Mouse (Mus musculus) stomach, embryonic 14.5 days (tissue): ENCODE measurements around the gene Rbms2. TPM values are rescaled to one million over a fixed set of nuclear protein-coding genes. Genes with fewer than 3 reads are reported as not detected.
"Not testable (repeated sequence)": the region's sequence is repeated elsewhere in the genome, so short reads cannot be mapped to it uniquely, and the experiment has no call there.

Experiments
- ATAC-seq: fragments of 200-750 bp; cut with Nextera tagmentation; 2 replicates; pipeline ENCODE4 v1.8.0; 2017; ENCODE audit warnings: low read depth, moderate TSS enrichment; ENCODE audit not compliant: insufficient number of reproducible peaks, insufficient read depth, low FRiP score
- H3K27ac ChIP-seq: fragments of 300-500 bp; sonication (generic); 2 replicates; pipeline ENCODE4 v1.5.1; 2014; ENCODE audit warnings: mild to moderate bottlenecking, low read length, moderate library complexity, mixed read lengths
- H3K27me3 ChIP-seq: fragments of 300-500 bp; sonication (generic); 2 replicates; pipeline ENCODE4 v1.6.1; 2014; ENCODE audit warnings: low read length, control low read depth, mixed read lengths; ENCODE audit not compliant: control insufficient read depth, insufficient read depth
- H3K36me3 ChIP-seq: fragments of 300-500 bp; sonication (generic); 2 replicates; pipeline ENCODE4 v1.6.1; 2014; ENCODE audit warnings: mild to moderate bottlenecking, control low read depth, low read length, moderate library complexity, mixed read lengths; ENCODE audit not compliant: control insufficient read depth, insufficient read depth
- H3K4me1 ChIP-seq: fragments of 300-500 bp; sonication (generic); 2 replicates; pipeline ENCODE4 v1.6.1; 2014; ENCODE audit warnings: low read length, control low read depth, mixed read lengths; ENCODE audit not compliant: control insufficient read depth, insufficient read depth
- H3K4me2 ChIP-seq: fragments of 300-500 bp; sonication (generic); replicated peaks from 2 replicates; pipeline ENCODE4 v1.6.1; 2014; ENCODE audit warnings: low read depth, low read length, control low read depth
- H3K4me3 ChIP-seq: fragments of 300-500 bp; sonication (generic); 2 replicates; pipeline ENCODE4 v1.5.1; 2014; ENCODE audit warnings: low read depth, low read length, control low read depth
- H3K9ac ChIP-seq: fragments of 300-500 bp; sonication (generic); replicated peaks from 2 replicates; pipeline ENCODE4 v1.6.1; 2014; ENCODE audit warnings: low read depth, mild to moderate bottlenecking, control low read depth, low read length, moderate library complexity, mixed read lengths
- H3K9me3 ChIP-seq: fragments of 300-500 bp; sonication (generic); 2 replicates; pipeline ENCODE4 v1.6.1; 2016; ENCODE audit warnings: low read depth, low read length, control low read depth; ENCODE audit not compliant: control insufficient read depth
- WGBS: fragments of 180-500 bp; shearing (Covaris S2); extraction: QIAGEN DNeasy Blood & Tissue Kit; methylation state at CpG from one replicate; pipeline ENCODE4 v1.1.7; 2014; 5-methylcytosine and 5-hydroxymethylcytosine counted together
- polyA plus RNA-seq: library from polyadenylated mRNA; unstranded; fragments of >200 nt; fragmentation: Nextera tagmentation; extraction: Ambion mirVana; gene quantifications from 2 replicates; pipeline ENCODE4 v1.2.1, GENCODE M21; 2014

The Rbms2 gene
- polyA plus RNA-seq, 1 experiment from 2014 or later, result 35.6 TPM

DNA sequence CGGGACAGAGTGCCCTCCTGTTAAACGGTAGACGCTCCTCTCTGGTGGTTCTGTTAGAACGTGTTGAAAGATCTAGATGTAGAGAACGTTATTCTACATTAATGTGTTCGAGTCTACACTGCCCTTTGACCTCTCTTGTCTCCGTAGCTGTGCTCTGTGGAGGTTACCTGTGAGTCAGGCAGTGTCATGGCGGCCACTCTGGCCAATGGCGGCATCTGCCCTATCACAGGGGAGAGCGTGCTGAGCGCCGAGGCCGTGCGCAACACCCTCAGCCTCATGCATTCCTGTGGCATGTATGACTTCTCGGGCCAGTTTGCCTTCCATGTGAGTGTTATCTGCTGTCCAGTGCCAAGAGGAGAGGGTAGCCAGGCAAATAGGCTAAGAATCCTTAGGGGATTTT, 24.8 kb upstream of the Rbms2 start:
- no peak overlapping the region for H3K9ac ChIP-seq
- H3K36me3 ChIP-seq, result no peaks in the 10 kb centered on the region
- no peak for ATAC-seq
- no peaks in the 10 kb centered on the region for H3K27me3 ChIP-seq
- no peak overlapping the region for H3K4me2 ChIP-seq
- H3K27ac ChIP-seq, result no peak overlapping the region
- no peaks in the 10 kb centered on the region for H3K9me3 ChIP-seq
- H3K4me1 ChIP-seq, result no peaks in the 10 kb centered on the region
- no peak overlapping the region for H3K4me3 ChIP-seq
- WGBS, result 81% methylated on average over 15 of the region's 15 CpGs

- Histone ChIP-seq H3K4me1 (no peaks in the 10 kb centered on the region), H3K4me3 (no peak overlapping the region), H3K4me2 (no peak overlapping the region), H3K27me3 (no peaks in the 10 kb centered on the region), H3K9ac (no peak overlapping the region), H3K36me3 (no peaks in the 10 kb centered on the region), H3K9me3 (no peaks in the 10 kb centered on the region), H3K27ac (no peak overlapping the region)
- ATAC-seq, result no peak
- 58% methylated on average over 6 of the region's 6 CpGs for WGBS
Observed at GRCm38 (mm10) chr10:128201856-128202255, 21.8 kb upstream of the Rbms2 start.

DNA sequence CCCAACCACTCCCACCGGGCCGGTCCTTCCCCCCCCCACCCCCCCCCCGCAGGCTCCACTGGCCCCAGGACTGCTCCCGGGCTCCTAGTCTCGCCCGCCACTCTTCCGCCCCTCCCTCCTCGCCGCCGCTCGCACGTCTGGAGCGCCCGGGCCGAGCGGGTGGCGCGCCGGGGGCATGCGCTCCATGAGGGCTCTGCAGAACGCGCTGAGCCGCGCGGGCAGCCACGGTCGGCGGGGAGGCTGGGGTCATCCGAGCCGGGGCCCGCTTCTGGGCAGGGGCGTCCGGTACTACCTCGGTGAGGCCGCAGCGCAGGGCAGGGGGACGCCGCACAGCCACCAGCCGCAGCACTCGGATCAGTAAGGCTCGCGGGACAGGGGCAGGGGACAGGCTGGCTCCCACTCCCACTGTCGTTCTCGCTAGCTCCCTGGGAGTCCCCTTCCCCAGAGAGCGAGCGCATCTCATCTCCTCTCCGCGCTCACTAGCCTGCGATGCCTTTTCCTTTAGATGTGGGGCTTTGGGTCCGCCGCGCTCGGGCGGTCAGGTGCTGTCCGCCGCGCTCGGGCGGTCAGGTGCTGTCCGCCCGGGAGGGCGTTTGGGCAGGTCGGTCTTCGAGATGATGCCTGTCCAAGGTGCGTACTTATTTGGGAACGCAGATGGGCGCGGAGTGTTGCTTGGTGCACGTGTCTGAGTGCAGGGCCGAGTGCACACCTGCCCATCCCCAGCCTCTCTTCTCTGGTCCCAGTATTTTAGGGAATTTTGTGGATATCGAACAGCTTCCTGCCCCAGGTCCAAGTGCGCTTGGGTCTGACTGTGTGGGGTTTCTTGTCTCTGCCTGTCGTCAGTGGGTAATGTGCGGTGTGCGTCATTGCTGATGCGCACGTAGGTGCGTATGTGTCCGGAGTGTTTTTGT, 14.7 kb upstream of the Rbms2 start:
- H3K27ac ChIP-seq, result no peak overlapping the region
- peak overlapping the region; percentile 53 for H3K9ac ChIP-seq
- H3K4me2 ChIP-seq, result peak overlapping the region; percentile 99
- H3K36me3 ChIP-seq, result no peaks in the 10 kb centered on the region
- peaks cover 7% of the 10 kb centered on the region for H3K4me1 ChIP-seq
- WGBS, result 1% methylated on average over 78 of the region's 79 CpGs
- no peaks in the 10 kb centered on the region for H3K9me3 ChIP-seq
- peak; percentile 87 for ATAC-seq
- peaks cover 9% of the 10 kb centered on the region; the same call in 1 of the 2 replicates for H3K27me3 ChIP-seq
- H3K4me3 ChIP-seq, result peak overlapping the region; percentile 57

- ATAC-seq, result peak; percentile 94
- peak within 1 kb of the TSS; percentile 27; the same call in 1 of the 2 replicates for H3K27ac ChIP-seq
- H3K4me1 ChIP-seq, result peaks cover 7% of the 10 kb centered on the region
- H3K9me3 ChIP-seq, result no peaks in the 10 kb centered on the region
- H3K27me3 ChIP-seq, result peaks cover 9% of the 10 kb centered on the region; the same call in 1 of the 2 replicates
- H3K36me3 ChIP-seq, result no peaks in the 10 kb centered on the region
- H3K4me3 ChIP-seq, result peak within 1 kb of the TSS; percentile 57
- H3K4me2 ChIP-seq, result peak within 1 kb of the TSS; percentile 99
- WGBS, result 1% methylated on average over 46 of the region's 46 CpGs
- peak within 1 kb of the TSS; percentile 53 for H3K9ac ChIP-seq
Observed at GRCm38 (mm10) chr10:128194024-128194550, 14.0 kb upstream of the Rbms2 start, which contains the start of gene Gls2. Gene Gls2, plus strand, starts transcription at chr10:128194457.

DNA sequence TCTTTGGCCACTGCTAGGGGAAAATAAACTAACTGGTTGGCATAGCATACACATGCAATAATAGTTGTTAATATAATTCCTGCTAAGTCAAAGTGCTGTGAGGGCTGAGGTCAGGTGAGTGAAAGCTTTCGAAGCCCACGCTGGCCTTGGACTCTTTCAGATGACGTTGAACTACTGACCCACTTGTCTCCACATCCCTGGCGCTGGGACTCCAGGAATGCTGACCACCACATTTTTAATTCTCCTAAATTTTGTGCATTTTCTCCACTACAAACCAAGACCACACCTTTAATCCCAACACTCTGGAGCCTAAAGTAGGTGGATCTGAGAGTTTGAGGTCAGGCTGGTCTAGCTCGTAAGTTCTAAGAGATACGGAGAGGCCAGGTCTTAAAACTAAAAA, 13.0 kb upstream of the Rbms2 start:
- no peaks in the 10 kb centered on the region for H3K36me3 ChIP-seq
- H3K27me3 ChIP-seq, result peaks cover 9% of the 10 kb centered on the region; the same call in 1 of the 2 replicates

DNA sequence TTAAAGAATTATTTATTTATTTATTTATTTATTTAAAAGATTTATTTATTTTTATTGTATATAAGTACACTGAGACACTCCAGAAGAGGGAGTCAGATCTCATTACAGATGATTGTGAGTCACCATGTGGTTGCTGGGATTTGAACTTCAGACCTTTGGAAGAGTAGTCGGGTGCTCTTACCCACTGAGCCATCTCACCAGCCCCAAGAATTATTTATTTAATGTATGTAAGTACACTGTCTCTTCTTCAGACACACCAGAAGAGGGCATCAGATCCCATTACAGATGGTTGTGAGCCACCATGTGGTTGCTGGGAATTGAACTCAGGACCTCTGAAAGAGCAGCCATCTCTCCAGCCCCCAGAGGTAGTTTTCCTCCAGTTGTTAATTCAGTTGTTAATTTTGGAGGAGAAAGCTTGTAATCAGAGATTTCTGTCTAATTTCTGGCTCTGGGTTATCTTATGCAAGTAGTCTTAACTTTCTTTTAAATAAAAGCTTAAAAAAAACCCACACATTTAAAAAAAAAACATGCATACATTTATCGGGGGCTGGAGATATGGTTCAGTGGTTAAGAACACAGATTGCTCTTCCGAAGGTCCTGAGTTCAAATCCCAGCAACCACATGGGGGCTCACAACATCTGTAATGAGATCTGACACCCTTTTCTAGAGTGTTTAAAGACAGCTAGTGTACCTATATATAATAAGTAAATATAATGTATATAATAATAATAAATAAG, 12.1 kb upstream of the Rbms2 start:
- not testable (repeated sequence) for H3K27me3 ChIP-seq, H3K4me1 ChIP-seq, H3K27ac ChIP-seq, H3K9ac ChIP-seq, H3K9me3 ChIP-seq, H3K4me2 ChIP-seq, H3K36me3 ChIP-seq, H3K4me3 ChIP-seq, ATAC-seq
- 86% methylated on average over 3 of the region's 3 CpGs for WGBS

More for the DNA sequence above, 13.0 kb upstream of the Rbms2 start:
- no peak overlapping the region for H3K4me3 ChIP-seq
- no peak overlapping the region for H3K27ac ChIP-seq
- H3K9me3 ChIP-seq, result no peaks in the 10 kb centered on the region
- peaks cover 7% of the 10 kb centered on the region for H3K4me1 ChIP-seq
- WGBS, result 89% methylated on average over 6 of the region's 6 CpGs
- no peak overlapping the region for H3K4me2 ChIP-seq
- H3K9ac ChIP-seq, result no peak overlapping the region
- ATAC-seq, result no peak

- no peak overlapping the region for H3K4me2 ChIP-seq
- no peak overlapping the region for H3K27ac ChIP-seq
- WGBS, result 48% methylated on average over 2 of the region's 2 CpGs
- no peak overlapping the region for H3K9ac ChIP-seq
- H3K4me3 ChIP-seq, result no peak overlapping the region
- no peaks in the 10 kb centered on the region for H3K36me3 ChIP-seq
- H3K27me3 ChIP-seq, result peaks cover 9% of the 10 kb centered on the region; the same call in 1 of the 2 replicates
- H3K4me1 ChIP-seq, result peaks cover 7% of the 10 kb centered on the region
- no peaks in the 10 kb centered on the region for H3K9me3 ChIP-seq
- no peak for ATAC-seq
Observed at GRCm38 (mm10) chr10:128191472-128191871, 11.4 kb upstream of the Rbms2 start.

DNA sequence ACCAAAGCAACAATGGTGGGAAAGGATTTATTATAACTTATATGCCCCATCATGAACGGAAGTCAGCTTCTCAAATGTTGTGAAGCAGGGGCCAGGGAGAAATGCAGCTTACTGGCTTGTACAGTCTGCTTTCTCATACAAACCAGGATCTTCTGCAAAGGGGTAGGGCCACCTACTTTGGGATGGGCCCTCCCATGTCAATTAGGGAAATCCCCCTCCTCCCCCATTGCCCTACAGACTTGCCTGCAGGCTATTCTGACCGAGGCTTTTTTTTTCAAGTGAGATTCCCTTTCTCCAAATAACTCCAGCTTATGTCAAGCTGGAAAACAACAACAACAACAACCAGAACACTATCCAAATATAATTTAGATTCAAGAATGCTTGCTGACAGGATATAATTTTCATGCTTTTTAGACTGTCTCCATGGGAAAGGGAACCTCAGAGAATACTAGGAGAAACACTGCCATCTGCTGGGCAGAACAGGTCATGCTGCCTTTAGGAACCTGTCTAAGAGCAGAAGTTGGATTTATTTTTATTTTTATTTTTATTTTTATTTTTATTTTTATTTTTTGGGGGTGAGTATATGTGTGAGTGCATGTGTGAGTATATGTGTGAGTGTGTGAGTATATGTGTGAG, 8.3 kb upstream of the Rbms2 start:
- Histone ChIP-seq H3K4me2 (no peak overlapping the region), H3K4me3 (no peak overlapping the region), H3K9ac (no peak overlapping the region), H3K36me3 (no peaks in the 10 kb centered on the region), H3K4me1 (no peaks in the 10 kb centered on the region), H3K9me3 (no peaks in the 10 kb centered on the region), H3K27ac (no peak overlapping the region), H3K27me3 (no peaks in the 10 kb centered on the region)
- no peak for ATAC-seq
- 46% methylated on average over 2 of the region's 2 CpGs for WGBS
